Mouse (Mus musculus) MEL (cell line): ENCODE measurements around the gene Mlh1. TPM values are rescaled to one million over a fixed set of nuclear protein-coding genes. Genes with fewer than 3 reads are reported as not detected.

Experiments used
- DNase-seq: peaks from one replicate; pipeline ENCODE4 v3.0.0; 2011; ENCODE audit warnings: low read depth, low spot score
- H3K27ac ChIP-seq: 2 replicates; pipeline ENCODE4 v1.5.1; 2012; ENCODE audit warnings: low read depth, mild to moderate bottlenecking, control low read depth, low read length, moderate library complexity; ENCODE audit not compliant: control insufficient read depth
- H3K27me3 ChIP-seq, 2 experiments: fragments of 150-350 bp in 1 of 2; sonication (generic) in 1 of 2; 2 replicates each; pipeline ENCODE4 v1.6.1; 2012; ENCODE audit warnings: low read length in 2 of 2, mild to moderate bottlenecking in 2 of 2, improper control_type of control experiment in 1 of 2, moderate library complexity in 1 of 2; ENCODE audit not compliant: insufficient read depth in 2 of 2, control insufficient read depth in 1 of 2
- H3K36me3 ChIP-seq, 2 experiments: 2 replicates each; pipeline ENCODE4 v1.6.1; 2012 to 2014; ENCODE audit warnings: low read length in 2 of 2, improper control_type of control experiment in 1 of 2, inconsistent platforms in 1 of 2, mild to moderate bottlenecking in 1 of 2; ENCODE audit not compliant: insufficient read depth in 2 of 2, control insufficient read depth in 1 of 2
- H3K4me1 ChIP-seq, 2 experiments: fragments of 150-350 bp in 1 of 2; sonication (generic) in 1 of 2; 2 replicates each; pipeline ENCODE4 v1.6.1; 2012; ENCODE audit warnings: low read length in 2 of 2, improper control_type of control experiment in 1 of 2, mild to moderate bottlenecking in 1 of 2; ENCODE audit not compliant: insufficient read depth in 2 of 2, control insufficient read depth in 1 of 2
- H3K4me3 ChIP-seq, 2 experiments: fragments of 150-350 bp in 1 of 2; sonication (generic) in 1 of 2; 2 replicates each; pipeline ENCODE4 v1.5.1; 2012; ENCODE audit warnings: low read depth in 2 of 2, low read length in 2 of 2, mild to moderate bottlenecking in 2 of 2, moderate library complexity in 2 of 2, control low read depth in 1 of 2, improper control_type of control experiment in 1 of 2; ENCODE audit not compliant: control insufficient read depth in 1 of 2, insufficient read depth in 1 of 2
- H3K79me2 ChIP-seq: 2 replicates; pipeline ENCODE4 v1.6.1; 2012; ENCODE audit warnings: mild to moderate bottlenecking, low read length, moderate library complexity; ENCODE audit not compliant: control insufficient read depth, poor library complexity, insufficient read depth
- H3K9ac ChIP-seq: 2 replicates; pipeline ENCODE4 v1.6.1; 2012; ENCODE audit warnings: low read depth, mild to moderate bottlenecking, control low read depth, low read length, moderate library complexity; ENCODE audit not compliant: control insufficient read depth, poor library complexity, severe bottlenecking
- H3K9me3 ChIP-seq: fragments of 150-350 bp; sonication (generic); replicated peaks from 2 replicates; pipeline ENCODE4 v1.6.1; 2012; ENCODE audit warnings: mild to moderate bottlenecking, low read length, improper control_type of control experiment, moderate library complexity; ENCODE audit not compliant: insufficient read depth
- BHLHE40 ChIP-seq: IDR thresholded peaks from 2 replicates; pipeline ENCODE4 v1.6.1; 2012; ENCODE audit warnings: low read depth, mild to moderate bottlenecking, inconsistent platforms, low read length, improper control_type of control experiment, borderline replicate concordance
- CHD1 ChIP-seq: IDR thresholded peaks from 2 replicates; pipeline ENCODE4 v1.6.1; 2012; ENCODE audit warnings: low read depth, mild to moderate bottlenecking, inconsistent platforms, low read length, improper control_type of control experiment
- E2F4 ChIP-seq: IDR thresholded peaks from 2 replicates; pipeline ENCODE4 v1.6.1; 2011; ENCODE audit warnings: low read depth, low read length, improper control_type of control experiment, borderline replicate concordance
- ELF1 ChIP-seq: IDR thresholded peaks from 2 replicates; pipeline ENCODE4 v1.6.1; 2014; ENCODE audit warnings: low read depth, mild to moderate bottlenecking, inconsistent platforms, low read length, improper control_type of control experiment, moderate library complexity
- EP300 ChIP-seq, 2 experiments: IDR thresholded peaks; 2 replicates each; pipeline ENCODE4 v1.6.1; 2011; ENCODE audit warnings: improper control_type of control experiment in 2 of 2, low read length in 2 of 2, low read depth in 1 of 2, mild to moderate bottlenecking in 1 of 2
- GABPA ChIP-seq: IDR thresholded peaks from 2 replicates; pipeline ENCODE4 v1.6.1; 2012; ENCODE audit warnings: low read depth, mild to moderate bottlenecking, inconsistent platforms, low read length, improper control_type of control experiment, moderate library complexity
- HCFC1 ChIP-seq: IDR thresholded peaks from 2 replicates; pipeline ENCODE4 v1.6.1; 2012; ENCODE audit warnings: low read depth, mild to moderate bottlenecking, inconsistent platforms, low read length, improper control_type of control experiment, moderate library complexity
- MEF2A ChIP-seq: IDR thresholded peaks from 2 replicates; pipeline ENCODE4 v1.6.1; 2014; ENCODE audit warnings: low read depth, mild to moderate bottlenecking, inconsistent platforms, low read length, improper control_type of control experiment; ENCODE audit not compliant: poor library complexity, insufficient replicate concordance, severe bottlenecking; ENCODE audit errors: extremely low read depth
- MXI1 ChIP-seq: IDR thresholded peaks from 2 replicates; pipeline ENCODE4 v1.6.1; 2011; ENCODE audit warnings: mild to moderate bottlenecking, low read depth, low read length, improper control_type of control experiment
- MYB ChIP-seq: IDR thresholded peaks from 2 replicates; pipeline ENCODE4 v1.6.1; 2011; ENCODE audit warnings: mild to moderate bottlenecking, low read depth, low read length, improper control_type of control experiment
- MYC ChIP-seq: IDR thresholded peaks from 2 replicates; pipeline ENCODE4 v1.6.1; 2011; ENCODE audit warnings: low read depth, mild to moderate bottlenecking, low read length, improper control_type of control experiment, moderate library complexity
- NELFE ChIP-seq: IDR thresholded peaks from 2 replicates; pipeline ENCODE4 v1.6.1; 2011; ENCODE audit warnings: low read depth, low read length, improper control_type of control experiment
- RAD21 ChIP-seq: IDR thresholded peaks from 2 replicates; pipeline ENCODE4 v1.6.1; 2011; ENCODE audit warnings: mild to moderate bottlenecking, low read depth, low read length, improper control_type of control experiment
- SMC3 ChIP-seq: IDR thresholded peaks from 2 replicates; pipeline ENCODE4 v1.6.1; 2011; ENCODE audit warnings: low read depth, low read length, improper control_type of control experiment
- TBP ChIP-seq: IDR thresholded peaks from 2 replicates; pipeline ENCODE4 v1.8.0; 2011; ENCODE audit warnings: low read depth, low read length, improper control_type of control experiment
- TCF12 ChIP-seq: IDR thresholded peaks from 2 replicates; pipeline ENCODE4 v1.6.1; 2014; ENCODE audit warnings: low read depth, mild to moderate bottlenecking, inconsistent platforms, low read length, improper control_type of control experiment, moderate library complexity
- USF2 ChIP-seq, 2 experiments: IDR thresholded peaks; 2 replicates each; pipeline ENCODE4 v1.6.1; 2011 to 2012; ENCODE audit warnings: improper control_type of control experiment in 2 of 2, low read length in 2 of 2, borderline replicate concordance in 1 of 2, inconsistent platforms in 1 of 2, low read depth in 1 of 2, mild to moderate bottlenecking in 1 of 2; ENCODE audit not compliant: insufficient read depth in 1 of 2
- ZC3H11A ChIP-seq: IDR thresholded peaks from 2 replicates; pipeline ENCODE4 v1.6.1; 2012; ENCODE audit warnings: low read depth, mild to moderate bottlenecking, inconsistent platforms, low read length, improper control_type of control experiment
- polyA plus RNA-seq, 2 experiments: library from polyadenylated mRNA; stranded (reverse) in 1 of 2; unstranded in 1 of 2; fragments of >175 nt in 1 of 2; fragments of >200 nt in 1 of 2; gene quantifications; 2 replicates each; pipeline versions ENCODE4 v1.2.1 to v1.2.4; 2012; ENCODE audit warnings: low replicate concordance in 2 of 2, low read depth in 1 of 2; ENCODE audit not compliant: insufficient read length in 2 of 2, insufficient read depth in 1 of 2, missing spikeins in 1 of 2
- total RNA-seq: library from RNA; depleted of rRNA; stranded (reverse); fragments of 300-350 nt; gene quantifications from 2 replicates; pipeline ENCODE4 v1.2.3, GENCODE M21; 2012

The Mlh1 gene
- total and polyA plus RNA-seq, 3 experiments, result 21.8 to 31.7 TPM; not detected in 1

GRCm38 (mm10) chr9:111261356-111261755 is 10.2 kb downstream of the Mlh1 start:
- Histone ChIP-seq H3K9ac (no peak overlapping the region), H3K27me3 (no peaks in the 10 kb centered on the region), H3K9me3 (no peaks in the 10 kb centered on the region), H3K36me3 (peaks cover 0 to 10% of the 10 kb centered on the region in 2 experiments; a peak in 2 of 4 replicates), H3K27ac (no peak overlapping the region), H3K4me1 (no peaks in the 10 kb centered on the region), H3K79me2 (no peaks in the 10 kb centered on the region), H3K4me3 (no peak overlapping the region)
- no peak for DNase-seq
- no peak for TF ChIP-seq MYC
- no peak for TF ChIP-seq CHD1

DNA sequence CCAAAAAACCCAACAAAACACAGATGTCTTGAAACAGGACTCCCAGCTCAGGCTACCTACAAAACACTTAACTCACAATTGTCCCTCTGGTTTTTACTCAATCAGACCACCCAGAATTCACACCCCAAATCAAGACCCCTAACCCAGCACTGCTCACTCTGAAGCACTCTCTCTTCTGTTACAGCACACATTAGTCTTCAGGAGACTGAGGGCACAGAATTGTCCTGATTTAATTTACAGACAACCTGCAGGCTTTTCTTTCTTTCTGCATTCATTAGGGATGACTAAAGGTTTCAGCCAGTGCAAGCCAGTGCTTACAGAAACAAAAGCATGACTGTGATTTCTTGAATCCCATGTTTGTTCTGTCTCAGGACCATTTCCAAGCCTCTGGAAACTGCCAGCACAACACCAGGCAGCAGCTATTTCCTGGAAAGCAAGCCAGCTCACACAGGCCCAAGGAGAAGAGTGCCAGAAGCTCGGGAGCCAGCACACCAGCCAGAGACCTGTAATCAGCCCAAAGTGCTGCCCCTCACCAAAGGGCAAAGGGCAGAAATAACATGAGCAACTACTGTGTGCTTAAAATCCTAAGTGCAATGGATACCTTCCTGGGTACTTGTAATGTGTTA is 11.1 kb downstream of the Mlh1 start:
- H3K4me3 ChIP-seq, result no peak overlapping the region
- no peaks in the 10 kb centered on the region for H3K4me1 ChIP-seq
- H3K9me3 ChIP-seq, result no peaks in the 10 kb centered on the region
- no peak overlapping the region for H3K27ac ChIP-seq
- TF ChIP-seq ZC3H11A (no peak), USF2 (IDR thresholded peaks at IDR 0.05; ENCODE audit: borderline replicate concordance in 1 of 2, insufficient read depth in 1 of 2, low read depth in 1 of 2, low read length in 2 of 2) (no peak), MXI1 (no peak), GABPA (no peak), EP300 (IDR thresholded peaks at IDR 0.05; ENCODE audit: low read depth in 1 of 2, low read length in 2 of 2) (no peak), HCFC1 (no peak), CHD1 (no peak), TCF12 (no peak), MEF2A (no peak), NELFE (no peak), SMC3 (no peak), MYB (no peak), RAD21 (no peak), BHLHE40 (no peak), E2F4 (no peak), TBP (no peak), ELF1 (no peak)
- DNase-seq, result no peak
- H3K79me2 ChIP-seq, result no peaks in the 10 kb centered on the region
- H3K9ac ChIP-seq, result no peak overlapping the region
- H3K27me3 ChIP-seq, result no peaks in the 10 kb centered on the region
- peaks cover 0 to 8% of the 10 kb centered on the region in 2 experiments; a peak in 2 of 4 replicates for H3K36me3 ChIP-seq
